Mouse (Mus musculus): ENCODE data around the gene Gbf1.
"Not testable (repeated sequence)": the region's sequence is repeated elsewhere in the genome, so short reads cannot be mapped to it uniquely, and the experiment has no call there.

Gbf1 gene

GRCm38 (mm10) chr19:46147511-46148371, 4.6 kb upstream of the Gbf1 start, which contains the start of gene Pitx3:
Gene Pitx3, minus strand, starts transcription at chr19:46148326.
- DNase-seq (ENCODE audit: low spot score), result no peak

DNA sequence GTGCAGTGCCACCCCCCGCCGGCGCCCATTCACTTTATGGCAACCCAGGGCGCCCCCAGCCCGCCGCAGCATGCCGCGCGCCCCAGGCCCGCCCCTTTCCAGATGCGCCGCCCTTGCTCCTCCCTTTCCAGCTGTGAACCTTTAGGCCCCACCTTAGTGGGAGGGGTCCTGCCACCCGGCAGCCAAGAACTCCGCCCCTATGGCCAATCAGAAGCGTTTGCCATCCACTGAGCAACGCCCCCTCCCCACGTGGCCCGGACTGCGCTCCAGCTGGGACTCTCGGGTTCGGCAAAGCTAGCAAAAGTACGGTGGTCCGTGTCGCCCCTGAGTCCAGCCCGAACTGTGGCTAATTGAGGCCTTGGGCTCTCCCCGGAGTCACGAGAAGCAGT, 3.9 kb upstream of the Gbf1 start:
- DNase-seq (ENCODE audit: low spot score), result peak; percentile 89

GRCm38 (mm10) chr19:46149091-46149490, 3.2 kb upstream of the Gbf1 start:
- DNase-seq (ENCODE audit: low spot score), result no peak

- DNase-seq (ENCODE audit: low spot score), result no peak
These were observed 13.6 kb downstream of the Gbf1 start for GRCm38 (mm10) chr19:46165950-46166349.

- not testable (repeated sequence) for DNase-seq (ENCODE audit: low spot score)
These were observed 14.9 kb downstream of the Gbf1 start for GRCm38 (mm10) chr19:46167169-46167568.

DNA sequence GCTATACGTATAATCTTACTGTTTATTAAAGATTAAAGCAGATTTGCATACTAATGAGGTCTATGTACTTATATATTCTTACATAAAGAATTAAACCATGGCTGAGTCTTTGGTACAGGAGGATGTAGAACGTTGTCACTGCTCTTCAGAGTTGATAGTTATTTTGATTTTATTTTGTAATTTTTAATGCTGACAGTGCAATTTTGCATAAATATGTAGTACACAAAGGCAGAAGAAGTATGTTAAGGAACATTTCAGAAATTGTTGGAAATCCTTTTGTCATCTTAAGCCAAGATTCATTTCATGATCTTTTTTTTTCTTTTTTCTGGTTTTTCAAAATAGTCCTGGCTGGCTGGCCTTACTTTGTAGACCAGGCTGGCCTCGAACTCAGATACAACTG, 17.1 kb downstream of the Gbf1 start:
- no peak for DNase-seq (ENCODE audit: low spot score)

GRCm38 (mm10) chr19:46169913-46170312, 17.6 kb downstream of the Gbf1 start:
- no peak for DNase-seq (ENCODE audit: low spot score)

DNA sequence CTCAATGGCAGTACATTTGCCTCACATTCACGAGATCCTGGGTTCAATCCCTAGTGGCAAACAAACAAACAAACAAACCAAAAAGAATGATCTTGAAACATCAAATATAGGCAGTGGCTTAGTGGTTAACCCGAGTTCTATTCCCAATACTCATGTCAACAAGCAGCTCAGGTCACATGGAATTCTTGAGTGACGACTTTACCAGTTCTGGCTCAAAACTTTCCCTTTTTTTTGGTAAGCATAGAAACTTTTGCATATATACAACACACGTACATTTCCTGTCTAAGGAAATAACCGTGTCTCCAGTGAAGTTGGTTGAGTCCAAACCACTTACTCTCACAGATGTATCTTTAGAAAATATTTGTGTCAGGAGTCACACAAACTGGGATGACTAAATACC, 20.2 kb downstream of the Gbf1 start:
- DNase-seq (ENCODE audit: low spot score), result no peak

DNA sequence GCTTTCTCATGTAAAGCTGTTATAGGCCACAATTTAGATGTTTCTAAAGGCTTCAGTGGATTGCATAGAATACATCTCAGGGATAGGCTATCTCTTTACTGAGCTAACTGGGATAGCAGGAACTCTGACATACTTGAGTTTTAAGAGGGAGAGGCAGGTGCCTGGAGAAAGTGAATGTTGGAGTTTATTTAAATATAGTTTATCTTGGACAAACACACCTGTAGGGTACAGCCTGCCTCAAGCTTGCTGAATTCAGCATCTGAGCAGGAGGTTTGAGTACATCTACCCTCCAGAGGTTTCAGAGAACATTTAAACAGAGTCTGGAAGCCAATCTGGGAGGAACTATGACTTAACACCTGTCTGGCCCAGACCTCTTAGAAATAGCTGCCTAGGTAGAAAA, 22.9 kb downstream of the Gbf1 start:
- DNase-seq (ENCODE audit: low spot score), result no peak

DNA sequence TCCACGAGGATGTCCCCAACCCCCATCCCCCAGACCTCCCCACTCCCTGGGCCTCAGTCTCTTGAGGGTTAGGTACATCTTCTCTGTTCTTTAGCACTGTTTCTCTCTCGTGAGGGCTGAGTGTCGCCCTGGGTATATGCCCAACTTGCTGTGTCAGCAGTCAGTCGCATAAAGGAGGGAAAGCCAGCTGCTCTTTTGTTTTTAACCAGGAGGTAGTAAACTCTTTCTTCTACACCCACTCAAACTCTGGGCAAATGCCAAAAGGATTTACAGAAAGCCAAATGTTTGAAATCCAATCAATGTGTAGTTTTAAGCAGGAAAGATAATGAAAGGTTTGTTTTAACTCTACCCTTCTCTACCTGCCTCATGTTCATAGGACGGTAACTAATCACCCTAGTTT, 24.7 kb downstream of the Gbf1 start:
- no peak for DNase-seq (ENCODE audit: low spot score)

DNA sequence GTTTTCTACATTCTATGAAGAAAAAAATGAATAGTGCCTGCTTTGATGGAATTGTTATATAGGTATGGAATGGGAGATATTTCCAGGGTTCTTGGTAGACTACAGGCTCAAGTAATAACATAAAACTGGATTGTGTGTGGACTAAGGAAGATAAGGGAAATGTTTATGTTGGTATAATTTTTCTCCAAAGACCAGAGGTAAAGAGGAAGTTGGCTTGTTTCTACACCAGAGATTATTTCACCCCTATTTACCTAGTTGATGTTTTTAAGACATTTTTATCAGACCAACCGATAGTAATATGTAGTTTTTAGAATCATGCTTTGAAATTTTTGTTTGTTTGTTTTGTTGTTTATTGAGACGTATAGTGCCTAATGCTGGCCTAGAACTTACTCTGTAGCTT, 28.0 kb downstream of the Gbf1 start:
- DNase-seq (ENCODE audit: low spot score), result no peak

- DNase-seq (ENCODE audit: low spot score), result no peak
These were observed 29.9 kb downstream of the Gbf1 start for GRCm38 (mm10) chr19:46182241-46182640.

- DNase-seq (ENCODE audit: low spot score), result no peak
These were observed 34.3 kb downstream of the Gbf1 start for GRCm38 (mm10) chr19:46186611-46187010.

- no peak for DNase-seq (ENCODE audit: low spot score)
These were observed 34.9 kb downstream of the Gbf1 start for GRCm38 (mm10) chr19:46187203-46187602.

GRCm38 (mm10) chr19:46198293-46198692, 46.0 kb downstream of the Gbf1 start:
- no peak for DNase-seq (ENCODE audit: low spot score)

- no peak for DNase-seq (ENCODE audit: low spot score)
These were observed 46.6 kb downstream of the Gbf1 start for GRCm38 (mm10) chr19:46198891-46199290.

GRCm38 (mm10) chr19:46204166-46204565, 51.9 kb downstream of the Gbf1 start:
- no peak for DNase-seq (ENCODE audit: low spot score)

GRCm38 (mm10) chr19:46205680-46206079, 53.4 kb downstream of the Gbf1 start:
- DNase-seq (ENCODE audit: low spot score), result no peak

GRCm38 (mm10) chr19:46210951-46211350, 58.6 kb downstream of the Gbf1 start:
- no peak for DNase-seq (ENCODE audit: low spot score)

DNA sequence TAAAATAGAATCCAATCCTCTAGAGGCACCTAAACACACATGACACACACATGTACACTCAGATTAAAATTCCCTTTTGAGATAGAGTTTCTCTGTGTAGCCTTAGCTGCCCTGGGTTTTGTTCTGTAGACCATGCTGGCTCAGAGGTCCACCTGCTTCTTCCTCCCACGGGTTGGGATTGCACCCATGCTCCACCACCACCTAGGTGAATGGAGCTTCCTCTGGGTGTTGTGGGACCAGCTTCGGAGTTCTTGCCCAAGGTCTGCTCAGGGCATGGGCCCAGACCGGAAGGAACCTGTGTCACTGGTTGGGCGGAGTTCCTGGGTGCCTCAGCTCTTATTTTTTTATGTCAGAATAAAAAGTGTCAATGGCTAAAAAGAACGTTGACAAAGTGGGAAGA, 62.2 kb downstream of the Gbf1 start:
- no peak for DNase-seq (ENCODE audit: low spot score)

- no peak for DNase-seq (ENCODE audit: low spot score)
These were observed 63.1 kb downstream of the Gbf1 start for GRCm38 (mm10) chr19:46215401-46215800.

DNA sequence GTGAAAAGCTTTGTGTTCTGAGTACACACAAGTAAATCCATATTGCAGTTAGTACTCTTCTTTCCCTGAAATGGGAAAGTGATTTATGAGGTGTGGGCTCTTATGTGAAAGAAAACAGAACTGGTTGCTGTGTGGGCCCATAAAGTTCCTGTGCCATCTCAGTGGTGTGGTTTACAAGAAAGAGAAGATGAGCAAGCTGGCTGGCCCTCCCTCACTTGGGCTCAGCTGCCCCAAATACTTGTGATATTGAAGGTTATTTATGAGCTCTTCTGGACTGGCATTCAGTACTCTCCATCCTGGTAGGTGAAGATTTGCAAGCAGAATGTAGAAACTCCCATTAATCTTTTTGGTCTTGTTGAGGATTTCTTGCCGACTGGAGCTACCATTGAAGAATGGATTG, 64.4 kb downstream of the Gbf1 start:
- DNase-seq (ENCODE audit: low spot score), result no peak

GRCm38 (mm10) chr19:46217347-46217746, 65.0 kb downstream of the Gbf1 start:
- DNase-seq (ENCODE audit: low spot score), result not testable (repeated sequence)

DNA sequence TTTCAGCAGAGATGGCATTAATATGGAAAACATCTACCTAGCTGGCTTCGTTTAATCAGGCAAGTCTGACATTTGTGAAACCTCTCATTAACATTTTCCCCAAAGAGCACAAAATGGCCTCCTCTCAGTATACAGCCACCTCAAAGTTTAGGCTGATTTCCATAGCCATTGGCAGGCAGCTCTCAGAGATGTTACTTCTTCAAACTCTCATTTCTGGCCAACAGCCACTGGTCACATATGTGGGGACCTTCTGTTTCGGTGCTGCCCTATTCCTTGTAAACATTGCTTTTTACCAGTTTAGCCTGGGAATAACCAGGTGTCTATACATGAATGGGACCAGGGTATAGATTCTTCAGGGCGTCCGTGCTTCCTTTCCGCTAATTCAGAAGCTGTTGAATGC, 67.8 kb downstream of the Gbf1 start:
- DNase-seq (ENCODE audit: low spot score), result no peak

Data from testis, postnatal 14 days (tissue).